Mouse (Mus musculus): ENCODE data around the gene Zfp273. TPM values are rescaled to one million over a fixed set of nuclear protein-coding genes. Genes with fewer than 3 reads are reported as not detected.
"Not testable (repeated sequence)": the region's sequence is repeated elsewhere in the genome, so short reads cannot be mapped to it uniquely, and the experiment has no call there.

The Zfp273 gene
- polyA plus RNA-seq (2014; fragmentation: Nextera tagmentation; extraction: Ambion mirVana), result 8.3 and 8.7 TPM in 2 replicates

DNA sequence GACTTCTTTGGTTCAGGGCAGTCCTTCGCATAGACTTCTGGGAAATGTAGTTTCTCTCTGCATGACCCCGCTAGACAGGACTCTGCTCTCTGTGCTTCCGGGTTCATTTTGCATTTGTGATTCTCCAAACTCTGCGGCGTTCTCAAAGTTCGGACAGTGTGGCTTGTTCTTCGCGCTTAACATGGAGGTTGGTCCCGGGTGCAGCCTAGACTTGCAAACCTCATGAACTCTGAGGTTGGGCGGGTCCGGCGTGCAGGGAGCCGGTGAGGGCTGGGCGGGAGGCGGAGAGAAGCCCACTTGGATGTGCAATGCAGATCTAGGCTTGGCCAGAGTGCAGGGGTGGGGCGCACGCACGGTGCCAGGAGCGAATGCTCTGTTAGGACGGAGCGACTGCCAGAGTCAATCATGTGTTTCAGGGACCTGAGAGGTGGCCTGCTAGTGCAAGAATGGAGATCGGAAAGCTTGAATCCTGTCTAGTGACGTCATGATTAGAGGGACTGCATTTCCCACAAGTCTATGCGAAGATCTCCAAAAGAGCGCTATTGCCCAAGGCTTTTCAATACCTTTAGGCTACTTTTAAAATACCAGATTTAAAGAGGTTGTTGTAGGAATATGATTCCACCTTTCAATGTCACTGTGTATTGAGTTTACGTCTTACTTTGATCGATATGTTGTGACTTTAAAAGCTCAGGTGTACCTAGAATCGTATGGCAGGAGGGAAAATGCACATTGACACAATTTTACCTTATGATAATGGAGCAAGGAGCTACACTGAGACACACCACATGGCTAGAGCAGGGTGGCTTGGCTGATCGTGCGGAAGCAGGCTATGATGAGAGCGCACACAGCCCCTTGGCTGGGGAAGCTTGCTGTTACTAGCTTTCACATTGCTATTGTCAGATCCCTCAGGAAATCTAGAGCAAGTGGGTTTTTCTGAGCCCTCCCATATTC is at the start of gene Zfp273:
TSS of gene Zfp273 (plus strand) at position 31 of the 951 bp plus-strand sequence.
- 6% methylated on average over 31 of the region's 31 CpGs for WGBS
- Histone ChIP-seq H3K36me3 (replicated peaks; ENCODE audit: control insufficient read depth, insufficient read depth, low read depth, low read length) (no peaks in the 10 kb centered on the region), H3K4me3 (ENCODE audit: low read depth, low read length) (peak within 1 kb of the TSS; percentile 56), H3K9ac (replicated peaks; ENCODE audit: low read length) (peak within 1 kb of the TSS; percentile 47), H3K4me1 (ENCODE audit: control insufficient read depth, insufficient read depth, low read length) (no peaks in the 10 kb centered on the region), H3K27me3 (ENCODE audit: control insufficient read depth, insufficient read depth, low read length) (no peaks in the 10 kb centered on the region), H3K4me2 (ENCODE audit: low read depth, low read length) (peak within 1 kb of the TSS; percentile 59), H3K9me3 (replicated peaks; ENCODE audit: control insufficient read depth, low read length) (no peaks in the 10 kb centered on the region), H3K27ac (replicated peaks; ENCODE audit: low read depth, low read length) (0 out of 2 replicates have a peak within 1 kb of the TSS, but pooled peaks have one; percentile 38)
- ATAC-seq (replicated peaks; ENCODE audit: insufficient number of reproducible peaks, low FRiP score, low TSS enrichment, low read depth), result peak; percentile 93
- peak; percentile 86 for DNase-seq (ENCODE audit: low spot score)

DNA sequence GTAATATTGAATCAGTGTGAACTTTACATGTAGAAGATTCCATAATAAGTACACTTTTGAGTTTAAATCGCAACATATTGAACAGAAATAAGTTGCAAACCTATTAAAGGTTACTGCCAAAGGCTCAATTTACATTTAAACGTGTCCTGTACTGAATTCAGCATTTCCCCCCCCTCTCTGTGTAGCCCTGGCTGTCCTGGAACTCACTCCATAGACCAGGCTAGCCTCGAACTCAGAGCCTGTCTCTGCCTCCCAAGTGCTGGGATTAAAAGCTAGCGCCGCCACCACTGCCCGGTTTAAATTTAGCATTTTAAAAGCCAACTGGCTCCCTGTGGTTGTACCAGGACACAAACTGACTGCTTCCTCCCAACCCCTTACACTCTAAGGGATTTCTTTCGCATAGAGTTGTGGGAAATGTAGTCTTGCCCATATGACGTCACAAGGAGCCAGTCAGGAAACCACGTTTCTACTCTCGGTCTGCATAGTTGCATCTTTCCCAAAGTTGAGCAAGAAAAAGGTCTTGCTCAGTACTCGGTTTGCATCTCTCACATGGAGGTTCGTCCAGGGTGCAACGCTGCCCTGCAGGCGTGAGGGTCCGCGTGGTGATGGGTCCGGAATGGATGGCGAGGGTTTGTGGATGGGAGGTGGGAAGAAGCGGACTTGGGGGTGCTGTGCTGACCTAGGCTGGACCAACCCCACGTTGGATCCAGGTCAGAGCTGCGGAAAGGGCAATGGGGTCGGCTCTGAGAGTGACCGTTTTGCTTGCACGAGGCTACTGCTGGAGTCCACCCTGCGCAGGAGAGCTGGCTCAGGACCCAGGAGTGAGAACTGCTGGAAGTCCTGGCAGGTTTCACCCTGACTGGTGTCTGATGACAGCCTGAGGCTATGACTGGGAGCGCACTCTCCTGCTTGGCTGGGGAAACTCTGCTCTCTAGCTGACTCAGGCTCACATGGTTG is 34.0 kb upstream of the Zfp273 start, which contains the start of gene Zfp493:
TSS of gene Zfp493 (plus strand) at position 429 of the 957 bp plus-strand sequence.
- Histone ChIP-seq H3K27me3 (ENCODE audit: control insufficient read depth, insufficient read depth, low read length) (no peaks in the 10 kb centered on the region), H3K9ac (replicated peaks; ENCODE audit: low read length) (peak within 1 kb of the TSS; percentile 68), H3K4me3 (ENCODE audit: low read depth, low read length) (peak within 1 kb of the TSS; percentile 47), H3K4me2 (ENCODE audit: low read depth, low read length) (peak within 1 kb of the TSS; percentile 65), H3K9me3 (replicated peaks; ENCODE audit: control insufficient read depth, low read length) (no peaks in the 10 kb centered on the region), H3K27ac (replicated peaks; ENCODE audit: low read depth, low read length) (no peak within 1 kb of the TSS), H3K36me3 (replicated peaks; ENCODE audit: control insufficient read depth, insufficient read depth, low read depth, low read length) (no peaks in the 10 kb centered on the region), H3K4me1 (ENCODE audit: control insufficient read depth, insufficient read depth, low read length) (no peaks in the 10 kb centered on the region)
- ATAC-seq (replicated peaks; ENCODE audit: insufficient number of reproducible peaks, low FRiP score, low TSS enrichment, low read depth) (peak; percentile 94), DNase-seq (ENCODE audit: low spot score) (peak; percentile 89)
- 6% methylated on average over 26 of the region's 26 CpGs for WGBS

DNA sequence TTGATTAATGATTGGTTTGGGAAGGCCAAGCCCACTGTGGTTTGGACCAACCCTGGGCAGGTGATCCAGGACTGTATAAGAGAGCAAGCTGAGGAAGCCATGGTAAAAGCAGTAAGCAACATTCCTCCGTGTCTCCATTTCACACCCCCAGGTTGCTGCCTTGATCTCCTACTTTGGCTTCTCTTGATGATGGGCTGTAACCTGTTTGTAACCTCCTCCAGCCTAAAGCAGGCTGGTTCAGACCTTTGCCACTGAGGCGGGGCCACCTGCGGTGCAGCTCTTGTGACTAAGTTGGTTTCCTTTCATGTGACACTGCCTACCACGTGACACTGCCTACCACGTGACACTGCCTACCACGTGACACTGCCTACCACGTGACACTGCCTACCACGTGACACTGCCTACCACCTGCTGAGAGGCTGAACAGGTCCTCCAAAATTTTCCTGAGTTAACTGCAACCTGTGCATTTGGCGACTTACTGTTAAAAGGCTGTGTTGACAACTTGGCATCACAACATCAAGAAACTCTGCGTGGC is 21.6 kb upstream of the Zfp273 start:
- Histone ChIP-seq H3K9ac (replicated peaks; ENCODE audit: low read length) (no peak overlapping the region), H3K4me2 (ENCODE audit: low read depth, low read length) (no peak overlapping the region), H3K36me3 (replicated peaks; ENCODE audit: control insufficient read depth, insufficient read depth, low read depth, low read length) (no peaks in the 10 kb centered on the region), H3K27ac (replicated peaks; ENCODE audit: low read depth, low read length) (no peak overlapping the region), H3K9me3 (replicated peaks; ENCODE audit: control insufficient read depth, low read length) (no peaks in the 10 kb centered on the region), H3K4me1 (ENCODE audit: control insufficient read depth, insufficient read depth, low read length) (no peaks in the 10 kb centered on the region), H3K4me3 (ENCODE audit: low read depth, low read length) (no peak overlapping the region), H3K27me3 (ENCODE audit: control insufficient read depth, insufficient read depth, low read length) (no peaks in the 10 kb centered on the region)
- 91% methylated on average over 10 of the region's 10 CpGs for whole genome bisulfite sequencing
- ATAC-seq (replicated peaks; ENCODE audit: insufficient number of reproducible peaks, low FRiP score, low TSS enrichment, low read depth) (no peak), DNase-seq (ENCODE audit: low spot score) (no peak)

DNA sequence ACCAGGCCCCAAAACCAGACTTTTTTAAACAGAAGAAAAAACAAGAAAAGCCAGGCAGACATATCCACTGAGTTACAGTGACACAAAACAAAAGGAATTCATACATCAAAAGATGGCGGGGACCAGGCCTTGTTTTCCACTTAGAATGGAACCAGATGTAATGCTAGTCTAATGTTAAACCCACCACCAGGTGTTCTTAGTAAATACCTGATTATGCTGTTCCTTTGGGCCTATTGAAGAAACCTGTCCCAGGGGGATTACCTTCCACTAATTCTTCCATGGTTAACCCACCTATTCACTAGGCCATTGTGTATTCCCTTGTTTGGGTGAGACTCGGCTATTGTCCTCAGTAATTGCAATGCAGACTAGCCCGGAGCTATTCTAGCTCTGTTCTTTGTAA is 14.9 kb upstream of the Zfp273 start:
- no peak for ATAC-seq (replicated peaks; ENCODE audit: insufficient number of reproducible peaks, low FRiP score, low TSS enrichment, low read depth)
- 70% methylated on average over 3 of the region's 3 CpGs for WGBS
- no peaks in the 10 kb centered on the region for H3K36me3 ChIP-seq (replicated peaks; ENCODE audit: control insufficient read depth, insufficient read depth, low read depth, low read length)

DNA sequence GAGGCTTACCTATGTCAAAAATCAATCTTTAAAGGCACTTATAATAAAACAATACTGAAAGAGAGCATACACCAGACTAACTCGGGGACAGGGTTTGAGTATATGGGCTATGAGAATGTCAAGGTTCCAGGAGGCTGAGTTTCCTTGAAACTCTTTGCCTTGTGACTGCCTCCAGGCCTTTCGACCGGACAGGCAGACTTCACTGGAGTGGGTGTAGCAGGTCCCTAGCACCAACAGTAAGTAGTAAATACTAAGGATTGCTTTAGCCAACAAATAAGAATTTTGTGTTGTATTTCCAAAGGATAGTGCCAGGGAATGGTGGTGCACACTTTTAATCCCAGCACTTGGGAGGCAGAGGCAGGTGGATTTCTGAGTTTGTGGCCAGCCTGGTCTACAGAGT is 14.4 kb upstream of the Zfp273 start:
- ATAC-seq (replicated peaks; ENCODE audit: insufficient number of reproducible peaks, low FRiP score, low TSS enrichment, low read depth); H3K36me3 ChIP-seq (replicated peaks; ENCODE audit: control insufficient read depth, insufficient read depth, low read depth, low read length); H3K9ac ChIP-seq (replicated peaks; ENCODE audit: low read length); H3K4me2 ChIP-seq (ENCODE audit: low read depth, low read length); H3K9me3 ChIP-seq (replicated peaks; ENCODE audit: control insufficient read depth, low read length); H3K4me3 ChIP-seq (ENCODE audit: low read depth, low read length); H3K27me3 ChIP-seq (ENCODE audit: control insufficient read depth, insufficient read depth, low read length); H3K27ac ChIP-seq (replicated peaks; ENCODE audit: low read depth, low read length); H3K4me1 ChIP-seq (ENCODE audit: control insufficient read depth, insufficient read depth, low read length); DNase-seq (ENCODE audit: low spot score): not testable (repeated sequence)
- 79% methylated on average over 3 of the region's 3 CpGs for WGBS

More for the DNA sequence above, 14.9 kb upstream of the Zfp273 start:
- Histone ChIP-seq H3K27ac (replicated peaks; ENCODE audit: low read depth, low read length) (no peak overlapping the region), H3K27me3 (ENCODE audit: control insufficient read depth, insufficient read depth, low read length) (no peaks in the 10 kb centered on the region), H3K4me3 (ENCODE audit: low read depth, low read length) (no peak overlapping the region), H3K4me1 (ENCODE audit: control insufficient read depth, insufficient read depth, low read length) (no peaks in the 10 kb centered on the region), H3K9me3 (replicated peaks; ENCODE audit: control insufficient read depth, low read length) (no peaks in the 10 kb centered on the region), H3K4me2 (ENCODE audit: low read depth, low read length) (no peak overlapping the region), H3K9ac (replicated peaks; ENCODE audit: low read length) (no peak overlapping the region)
- no peak for DNase-seq (ENCODE audit: low spot score)

DNA sequence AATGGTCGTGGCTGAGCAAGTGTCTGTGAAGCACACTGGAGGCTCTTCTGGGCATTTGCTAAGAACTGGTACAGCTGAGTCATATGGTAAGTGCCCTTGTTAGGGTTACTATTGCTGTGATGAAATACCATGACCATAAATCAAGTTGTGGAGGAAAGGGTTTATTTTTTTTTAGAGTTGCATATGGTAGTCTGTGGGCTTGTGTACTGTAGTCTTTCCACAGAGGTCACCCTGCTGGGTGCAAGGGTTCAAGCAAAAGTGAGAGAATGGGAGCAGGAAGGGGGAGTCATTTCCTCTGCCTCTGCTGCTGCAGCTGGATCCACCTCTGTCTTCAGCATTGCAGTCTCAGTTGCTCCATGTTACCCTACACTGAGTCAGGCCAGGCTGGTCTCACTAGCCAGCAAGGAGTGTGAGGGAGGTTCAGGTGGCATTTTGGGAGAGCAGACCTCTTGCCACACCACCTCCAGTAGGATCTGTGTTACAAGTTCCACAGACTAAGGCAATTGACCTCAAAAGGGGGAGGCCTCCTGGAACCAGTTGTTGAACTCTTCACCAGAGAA is 1.8 kb upstream of the Zfp273 start:
- DNase-seq (ENCODE audit: low spot score) (no peak), ATAC-seq (replicated peaks; ENCODE audit: insufficient number of reproducible peaks, low FRiP score, low TSS enrichment, low read depth) (no peak)
- no peak overlapping the region for H3K9ac ChIP-seq (replicated peaks; ENCODE audit: low read length)
- no peaks in the 10 kb centered on the region for H3K27me3 ChIP-seq (ENCODE audit: control insufficient read depth, insufficient read depth, low read length)
- H3K4me3 ChIP-seq (ENCODE audit: low read depth, low read length), result no peak overlapping the region
- H3K36me3 ChIP-seq (replicated peaks; ENCODE audit: control insufficient read depth, insufficient read depth, low read depth, low read length), result no peaks in the 10 kb centered on the region
- H3K9me3 ChIP-seq (replicated peaks; ENCODE audit: control insufficient read depth, low read length), result no peaks in the 10 kb centered on the region
- WGBS, result 60% methylated on average over 1 of the region's 1 CpGs
- H3K27ac ChIP-seq (replicated peaks; ENCODE audit: low read depth, low read length), result no peak overlapping the region
- no peaks in the 10 kb centered on the region for H3K4me1 ChIP-seq (ENCODE audit: control insufficient read depth, insufficient read depth, low read length)
- no peak overlapping the region for H3K4me2 ChIP-seq (ENCODE audit: low read depth, low read length)

DNA sequence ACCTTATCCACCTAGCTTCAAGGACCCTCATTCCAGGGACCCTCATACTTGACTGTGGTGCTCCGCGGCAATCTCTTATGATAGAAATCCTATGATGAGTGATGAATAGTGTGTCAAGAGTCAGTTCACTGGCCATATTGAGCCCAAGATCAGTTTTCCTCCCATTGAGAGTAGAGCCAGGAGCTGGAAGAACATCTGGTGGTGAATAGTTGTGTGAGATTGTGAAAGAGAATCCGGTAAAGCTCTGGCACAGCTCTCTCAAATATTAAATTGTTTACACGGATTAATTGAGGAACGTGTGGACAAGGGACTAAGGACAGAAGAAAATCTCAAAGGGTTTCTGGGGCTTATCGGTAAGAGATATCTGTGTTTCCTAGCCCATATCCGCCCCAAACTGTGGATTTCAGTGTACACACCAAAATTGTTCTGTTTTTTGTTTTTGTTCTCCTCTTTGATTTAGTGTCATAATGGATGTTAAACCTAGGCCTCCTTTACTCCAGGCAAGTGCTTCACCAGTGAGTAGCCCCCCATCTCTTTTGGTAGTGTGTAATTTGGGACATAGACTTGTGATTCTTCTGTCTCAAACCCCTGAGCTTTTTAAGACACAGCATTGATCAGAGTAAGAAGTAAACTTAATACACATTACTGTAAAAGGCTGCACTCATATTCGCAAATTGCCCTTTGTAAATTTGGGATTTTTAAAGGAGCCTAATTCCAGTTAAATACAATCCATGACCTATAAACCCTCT is 405 bp upstream of the Zfp273 start:
- 79% methylated on average over 8 of the region's 8 CpGs for WGBS
- Histone ChIP-seq H3K36me3 (replicated peaks; ENCODE audit: control insufficient read depth, insufficient read depth, low read depth, low read length) (no peaks in the 10 kb centered on the region), H3K27me3 (ENCODE audit: control insufficient read depth, insufficient read depth, low read length) (no peaks in the 10 kb centered on the region), H3K9ac (replicated peaks; ENCODE audit: low read length) (no peak overlapping the region), H3K9me3 (replicated peaks; ENCODE audit: control insufficient read depth, low read length) (no peaks in the 10 kb centered on the region), H3K27ac (replicated peaks; ENCODE audit: low read depth, low read length) (no peak overlapping the region), H3K4me1 (ENCODE audit: control insufficient read depth, insufficient read depth, low read length) (no peaks in the 10 kb centered on the region), H3K4me3 (ENCODE audit: low read depth, low read length) (peak overlapping the region; percentile 56), H3K4me2 (ENCODE audit: low read depth, low read length) (no peak overlapping the region; the same call in 1 of the 2 replicates)
- ATAC-seq (replicated peaks; ENCODE audit: insufficient number of reproducible peaks, low FRiP score, low TSS enrichment, low read depth) (no peak), DNase-seq (ENCODE audit: low spot score) (no peak)
